Mouse (Mus musculus) A20 (cell line): ENCODE measurements around the gene 2210407C18Rik.

ENCODE experiments used
- DNase-seq: peaks from one replicate; pipeline ENCODE4 v3.0.0-alpha.2; 2011; ENCODE audit warnings: low read depth, low spot score

2210407C18Rik gene

DNA sequence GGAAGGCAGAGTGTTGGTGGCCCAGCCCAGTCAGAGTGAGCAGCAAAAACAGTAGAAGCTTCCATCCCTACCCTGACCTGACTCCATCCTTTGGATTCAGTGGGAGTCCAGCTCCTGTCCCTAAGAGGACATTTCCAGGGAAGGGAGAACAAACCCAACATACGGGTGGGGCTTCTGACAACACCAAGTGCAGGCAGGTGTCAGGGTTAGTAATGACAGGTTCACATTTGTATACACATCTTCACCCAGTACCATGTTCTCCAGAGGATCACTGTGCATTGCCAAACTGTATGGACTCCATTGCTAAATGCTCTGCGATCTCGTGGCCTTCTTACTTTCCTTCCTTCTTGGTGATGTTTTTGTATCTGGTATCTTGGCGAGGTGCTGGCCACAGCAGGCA, at the start of gene 2210407C18Rik:
Gene 2210407C18Rik, minus strand, starts transcription at position 101 of the 400 bp plus-strand sequence.
- no peak for DNase-seq

DNA sequence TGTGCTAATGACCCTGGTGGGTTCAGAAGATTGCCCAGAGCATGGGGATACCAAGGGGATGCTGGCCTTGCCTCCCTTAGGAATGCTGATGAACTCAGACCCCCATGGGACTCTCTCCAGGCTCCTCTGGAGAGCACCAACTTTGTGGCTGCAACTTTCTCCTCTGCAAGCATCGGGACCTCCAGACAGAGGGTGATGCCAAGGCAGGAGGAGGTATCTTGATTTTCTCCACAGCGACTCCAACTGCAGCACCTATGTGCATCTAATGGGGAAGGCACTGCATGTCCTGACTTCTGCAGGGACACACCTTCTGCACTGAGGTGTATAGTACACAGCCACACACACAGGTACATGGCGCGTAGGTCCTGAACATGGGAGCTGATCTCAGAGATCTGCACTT, 42.7 kb upstream of the 2210407C18Rik start, which contains the start of gene Olfr322:
Gene Olfr322, plus strand, starts transcription at position 187 of the 400 bp plus-strand sequence.
- DNase-seq: no peak

DNA sequence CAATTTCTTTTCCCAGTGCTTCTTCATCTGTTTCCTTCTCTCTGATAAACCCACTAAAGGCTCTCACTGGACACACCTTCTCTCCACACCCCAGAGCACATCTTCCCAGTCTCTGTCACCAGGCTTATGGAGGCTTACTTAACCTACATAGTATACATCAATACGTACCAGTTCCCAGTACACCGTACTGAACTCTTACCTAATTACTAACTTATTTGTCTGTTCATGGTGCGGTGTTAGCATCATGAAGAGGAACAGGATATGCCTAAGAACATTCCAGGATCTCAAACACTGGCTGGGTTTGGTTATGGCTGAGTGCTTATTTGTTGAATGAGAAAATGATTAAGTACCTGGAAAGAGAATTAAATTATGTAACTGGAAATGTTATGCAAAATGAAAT, 39.3 kb upstream of the 2210407C18Rik start:
- DNase-seq: no peak

DNA sequence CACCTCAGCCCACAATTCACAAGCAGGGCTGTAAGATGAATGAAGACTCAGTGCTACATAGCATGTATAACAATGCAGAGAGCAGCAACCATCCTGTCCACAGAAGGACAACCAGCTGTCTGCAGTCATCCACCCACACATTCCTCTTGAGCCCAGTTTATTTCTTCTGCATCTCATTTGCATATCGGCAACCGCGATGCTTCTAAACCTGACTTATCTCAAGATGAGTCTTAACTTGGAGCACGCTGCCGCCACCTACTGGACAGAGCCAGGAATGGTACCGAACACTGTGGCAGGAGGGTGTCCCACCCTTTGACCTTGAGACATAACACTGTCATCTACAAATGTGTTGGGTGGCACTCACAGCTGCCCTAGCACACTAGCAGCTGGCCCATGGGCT, 27.5 kb upstream of the 2210407C18Rik start:
- DNase-seq: peak; percentile 70

DNA sequence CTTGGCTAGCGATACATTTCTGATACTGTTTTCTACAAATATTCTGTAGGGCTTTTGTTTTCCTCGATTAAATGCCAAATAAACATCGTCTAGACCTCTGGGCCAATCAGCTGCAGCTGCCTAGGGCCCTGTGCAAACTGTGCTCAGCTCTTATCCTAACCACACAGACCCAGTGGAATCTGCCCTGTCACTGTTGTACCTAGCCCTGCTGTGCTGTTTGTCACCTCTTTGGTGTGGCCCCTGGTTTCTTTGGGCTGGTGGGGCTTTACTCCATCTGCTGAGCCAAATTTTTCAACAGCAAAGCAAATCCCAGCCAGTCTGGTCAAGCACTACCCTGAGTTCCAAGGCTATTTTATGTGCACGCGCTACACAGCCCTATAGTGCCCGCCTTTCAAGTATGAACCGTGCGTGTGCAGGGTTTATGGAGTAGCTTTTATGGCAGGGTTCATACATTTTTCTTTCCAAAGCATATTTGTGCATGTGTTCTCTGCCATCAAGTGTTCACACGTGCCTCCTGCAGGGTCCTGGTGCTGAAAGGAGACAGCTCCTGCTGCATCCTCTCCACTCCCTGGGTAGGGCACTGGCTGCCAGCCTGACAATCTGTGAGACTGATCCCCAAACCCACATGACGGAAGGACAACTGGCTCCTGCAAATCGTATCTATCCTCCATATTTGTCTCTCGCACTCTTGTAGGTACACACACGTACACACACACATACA, 25.9 kb upstream of the 2210407C18Rik start:
- DNase-seq: no peak

DNA sequence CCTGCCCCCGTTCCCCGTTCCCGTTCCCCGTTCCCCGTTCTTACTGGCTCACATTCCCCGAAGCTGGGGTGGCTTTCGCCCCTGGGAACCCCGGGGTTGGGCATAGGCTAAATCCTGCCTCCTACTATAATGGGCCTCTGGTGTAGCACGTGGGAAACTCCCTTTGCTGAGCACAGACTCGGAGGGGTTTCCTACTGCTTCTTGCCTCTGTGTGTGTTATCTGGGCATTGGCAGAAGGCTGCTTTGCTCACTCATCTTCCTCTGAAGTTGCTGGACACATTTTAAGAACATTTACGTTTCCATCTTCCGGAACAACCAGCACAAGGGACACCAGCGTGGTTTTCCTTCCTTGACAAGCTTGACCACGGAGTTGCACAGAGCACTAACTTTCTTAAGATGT, 25.2 kb upstream of the 2210407C18Rik start:
- no peak for DNase-seq

DNA sequence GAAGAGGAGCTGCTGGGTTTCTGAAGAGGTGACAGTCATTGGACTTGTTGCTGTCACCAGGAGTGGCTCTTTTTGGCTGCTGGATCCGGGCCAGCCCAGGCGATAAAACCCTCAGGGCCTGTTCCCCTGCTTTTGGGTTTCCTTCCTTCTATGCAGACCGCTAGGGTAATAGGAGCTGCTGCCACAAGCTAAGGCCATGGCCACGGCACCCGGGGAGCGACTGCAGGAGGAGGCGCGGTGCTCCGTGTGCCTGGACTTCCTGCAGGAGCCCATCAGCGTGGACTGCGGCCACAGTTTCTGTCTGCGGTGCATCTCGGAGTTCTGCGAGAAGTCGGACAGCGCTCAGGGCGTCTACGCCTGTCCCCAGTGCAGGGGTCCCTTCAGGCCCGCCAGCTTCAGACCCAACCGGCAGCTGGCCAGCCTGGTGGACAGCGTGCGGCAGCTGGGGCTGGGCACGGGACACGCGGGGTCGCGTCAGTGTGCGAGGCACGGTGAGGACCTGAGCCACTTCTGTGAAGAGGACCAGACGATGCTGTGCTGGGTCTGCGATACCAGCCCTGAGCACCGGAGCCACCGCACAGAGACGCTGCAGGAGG, 24.5 kb upstream of the 2210407C18Rik start, which contains the start of gene Trim58:
Gene Trim58, plus strand, starts transcription at position 194 of the 596 bp plus-strand sequence.
- no peak for DNase-seq

DNA sequence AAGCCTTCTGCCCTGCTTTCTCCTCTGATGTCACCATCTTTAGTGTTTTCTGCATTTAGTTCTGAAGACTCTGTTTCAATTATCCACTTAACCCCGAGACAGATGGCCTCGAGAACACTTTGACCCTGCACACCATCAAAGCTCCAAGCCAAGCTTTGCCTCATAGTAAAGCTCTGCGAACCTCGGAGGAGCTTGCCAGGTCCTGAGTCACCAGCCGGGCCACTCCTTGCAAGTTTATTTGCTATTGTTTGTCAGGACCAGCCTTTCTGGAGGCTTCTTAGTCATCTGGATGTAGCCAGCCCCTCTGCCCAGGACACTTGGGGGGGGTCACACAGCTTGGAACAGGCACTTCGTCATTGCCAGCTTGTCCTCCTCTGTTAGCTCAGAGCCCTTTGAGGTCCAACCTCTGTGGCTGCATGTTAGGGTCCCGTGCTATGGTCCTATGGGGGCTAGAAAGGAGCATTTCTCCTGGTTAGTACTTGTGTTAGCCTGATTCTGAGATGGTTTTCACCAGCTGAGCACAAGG, 22.4 kb upstream of the 2210407C18Rik start:
- no peak for DNase-seq

DNA sequence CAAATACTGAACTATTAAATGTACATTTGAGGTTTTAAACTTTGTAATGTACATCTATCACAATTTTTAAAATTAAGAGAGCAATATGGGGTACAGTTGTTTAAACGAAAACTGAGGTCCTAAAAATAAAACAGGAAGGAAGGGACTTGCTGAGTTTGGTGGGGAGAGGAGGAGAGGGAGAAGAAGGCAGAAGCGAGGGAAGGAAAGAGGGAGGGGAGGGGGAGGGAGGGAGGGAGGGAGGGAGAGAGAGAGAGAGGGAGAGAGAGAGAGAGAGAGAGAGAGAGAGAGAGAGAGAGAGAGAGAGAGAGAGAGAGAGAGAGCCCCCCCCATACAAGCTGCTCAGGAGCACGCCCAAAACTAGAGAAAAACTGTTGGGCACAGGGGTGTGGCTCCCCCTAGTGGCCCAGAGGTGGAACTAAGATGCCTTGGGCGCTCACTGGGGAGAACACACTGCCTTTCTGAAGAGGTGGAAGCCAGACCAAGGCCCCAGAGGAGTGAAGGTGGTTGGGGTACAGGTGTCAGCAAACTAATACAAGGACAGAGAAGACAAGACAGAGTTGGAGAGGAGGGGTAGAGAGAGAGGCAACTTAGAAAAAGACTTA, 20.6 kb upstream of the 2210407C18Rik start:
- DNase-seq: peak; percentile 60

DNA sequence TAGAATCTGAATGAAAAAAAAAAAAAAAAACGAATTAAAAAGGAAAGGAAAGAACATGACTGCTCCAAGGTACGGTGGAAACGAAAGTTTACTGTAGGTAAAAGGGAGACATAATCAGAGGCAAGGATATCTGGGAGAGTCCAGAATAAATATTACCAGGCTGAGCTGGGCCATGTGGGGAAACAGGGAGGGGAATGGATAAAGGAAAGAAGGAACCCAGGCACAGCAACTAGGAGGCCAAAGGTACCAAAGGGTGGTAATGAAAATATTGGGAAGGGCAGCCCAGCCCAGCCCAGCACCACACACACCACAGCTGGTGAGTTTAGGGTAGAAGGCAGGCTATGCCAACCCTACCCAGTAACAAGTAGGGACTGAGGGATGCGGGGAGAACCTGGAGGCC, 19.0 kb upstream of the 2210407C18Rik start:
- DNase-seq: no peak

DNA sequence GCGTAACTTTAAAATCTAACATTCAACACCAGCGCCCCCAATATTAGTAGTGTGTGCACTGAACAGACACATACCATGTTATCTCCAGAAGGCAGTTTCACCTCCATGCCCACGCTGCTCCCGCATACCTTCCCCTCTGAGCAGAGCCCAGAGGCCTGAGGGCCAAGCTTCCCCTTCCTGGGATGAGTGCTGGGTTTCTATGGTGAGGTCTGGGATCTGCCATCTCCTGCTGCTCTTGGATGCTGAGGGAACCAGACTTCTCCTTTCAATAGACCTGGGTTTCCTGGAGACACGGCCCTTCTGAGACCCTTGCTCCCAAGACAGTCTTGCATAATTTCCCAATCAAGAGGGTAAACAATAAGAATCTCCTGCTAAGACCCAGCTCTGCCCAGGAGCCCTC, 14.5 kb upstream of the 2210407C18Rik start, which contains the start of gene Olfr323:
Gene Olfr323, minus strand, starts transcription at position 101 of the 400 bp plus-strand sequence.
- DNase-seq: no peak

DNA sequence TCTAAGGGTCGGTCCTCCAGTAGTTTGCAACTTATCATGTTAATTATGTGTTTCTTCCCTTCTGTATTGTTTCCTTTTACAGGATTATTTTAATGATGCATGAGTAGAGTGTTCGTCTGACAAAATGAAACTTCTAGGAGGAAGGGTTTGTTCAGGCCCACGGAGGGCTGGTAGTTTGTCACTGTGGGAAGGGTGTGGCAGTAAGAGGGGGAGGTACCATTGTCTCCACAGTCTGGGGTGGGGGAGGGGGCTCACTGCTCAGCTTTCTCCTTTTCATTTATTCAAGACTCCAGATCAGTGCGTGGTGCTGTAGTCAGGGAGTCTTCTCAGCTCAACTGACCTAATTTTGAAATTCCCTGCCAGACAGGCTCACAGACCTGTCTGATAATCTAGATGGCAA, 10.3 kb upstream of the 2210407C18Rik start:
- DNase-seq: no peak

DNA sequence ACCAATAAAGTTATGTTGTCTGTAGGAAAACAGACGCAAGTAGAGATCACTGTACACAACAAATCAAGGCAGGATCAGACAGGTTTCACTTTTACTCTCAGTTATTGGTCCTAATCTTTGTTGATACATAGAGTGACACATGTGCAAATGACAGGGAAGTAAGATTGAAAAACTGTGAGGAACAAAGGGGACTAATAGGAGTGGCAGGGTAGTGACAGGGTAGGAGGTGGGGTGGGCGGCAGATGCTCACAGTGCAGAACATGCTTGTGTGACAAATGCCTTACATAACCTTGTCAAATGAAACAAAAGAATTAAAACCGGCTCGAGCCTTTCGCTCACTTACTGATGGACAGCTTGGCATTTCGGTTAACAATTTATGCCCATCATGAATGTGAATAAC, 2.9 kb upstream of the 2210407C18Rik start:
- no peak for DNase-seq

DNA sequence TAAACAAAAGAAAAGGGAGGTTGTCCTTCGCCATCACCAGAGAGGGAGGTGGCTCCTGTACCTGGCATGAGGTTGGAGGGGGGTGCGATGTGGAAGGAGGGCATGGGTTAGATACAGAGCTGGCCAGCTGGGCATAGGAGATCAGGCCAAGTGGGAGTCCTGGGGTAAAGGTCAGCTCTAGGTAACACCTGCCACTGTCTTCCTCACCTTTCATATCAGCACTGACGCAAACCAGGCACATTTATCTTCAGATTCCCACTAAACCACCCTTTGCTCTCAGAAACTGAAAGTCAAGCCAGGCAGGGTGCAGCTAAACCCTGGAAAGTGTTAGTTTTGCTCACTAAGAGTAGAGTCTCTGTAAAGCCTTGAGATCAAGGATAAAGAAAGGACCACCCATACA, 2.5 kb upstream of the 2210407C18Rik start:
- no peak for DNase-seq

DNA sequence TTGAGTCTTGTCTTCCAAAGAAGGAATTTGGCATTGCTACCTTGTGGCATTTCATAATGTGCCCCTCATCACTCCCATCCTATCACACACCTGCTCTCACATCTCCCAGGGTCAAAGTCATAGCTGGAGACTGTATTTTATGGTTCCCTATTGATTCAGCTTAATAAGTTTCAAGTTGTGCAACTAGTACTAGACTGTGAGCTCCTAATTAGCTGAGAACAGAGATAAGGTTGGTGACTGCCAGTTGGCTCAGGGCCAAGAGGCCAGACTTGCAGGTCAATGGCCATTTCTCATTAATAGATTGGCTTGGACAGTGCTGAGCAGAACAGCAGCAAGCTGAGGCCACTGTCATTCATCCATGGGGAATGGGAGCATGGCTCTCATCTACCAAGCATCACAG, 1.3 kb downstream of the 2210407C18Rik start:
- no peak for DNase-seq

DNA sequence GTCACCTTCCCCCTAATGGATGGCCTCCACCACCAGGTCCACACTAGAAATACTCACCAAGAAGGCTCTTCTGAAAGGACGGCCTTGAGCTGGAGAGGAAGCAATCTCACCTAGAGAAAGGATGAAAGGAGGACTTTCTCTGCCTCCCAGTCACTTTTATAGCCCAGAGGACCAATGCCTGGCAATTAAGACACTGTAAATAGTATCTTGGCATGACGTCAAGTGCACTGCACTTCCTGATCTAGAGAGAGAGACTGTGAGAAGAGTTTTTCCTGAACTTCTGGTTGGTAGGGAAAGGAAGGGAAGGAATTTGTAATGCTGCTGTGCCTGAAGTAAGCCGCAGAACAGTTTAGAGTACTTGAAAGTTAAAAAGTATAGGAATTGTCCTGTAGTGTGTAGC, 2.5 kb downstream of the 2210407C18Rik start:
- no peak for DNase-seq

DNA sequence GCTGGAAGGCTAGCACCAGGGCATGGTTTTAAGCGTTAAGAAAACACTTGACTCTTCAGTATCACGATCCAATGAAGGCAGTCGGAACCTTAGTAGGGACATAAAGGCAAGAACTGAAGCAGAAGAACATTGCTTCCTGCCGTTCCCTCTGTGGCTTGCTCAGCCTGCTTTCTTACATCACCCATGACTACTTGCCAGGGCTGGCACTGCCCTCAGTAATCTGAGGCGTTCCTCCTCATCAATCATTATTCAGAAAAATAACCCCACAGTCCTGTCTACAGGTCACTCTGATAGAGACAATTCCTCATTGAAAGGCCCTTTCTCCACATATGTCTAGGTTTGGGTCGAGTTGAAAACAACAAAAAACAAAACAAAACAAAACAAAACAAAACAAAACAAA, 8.8 kb downstream of the 2210407C18Rik start:
- DNase-seq: no peak

DNA sequence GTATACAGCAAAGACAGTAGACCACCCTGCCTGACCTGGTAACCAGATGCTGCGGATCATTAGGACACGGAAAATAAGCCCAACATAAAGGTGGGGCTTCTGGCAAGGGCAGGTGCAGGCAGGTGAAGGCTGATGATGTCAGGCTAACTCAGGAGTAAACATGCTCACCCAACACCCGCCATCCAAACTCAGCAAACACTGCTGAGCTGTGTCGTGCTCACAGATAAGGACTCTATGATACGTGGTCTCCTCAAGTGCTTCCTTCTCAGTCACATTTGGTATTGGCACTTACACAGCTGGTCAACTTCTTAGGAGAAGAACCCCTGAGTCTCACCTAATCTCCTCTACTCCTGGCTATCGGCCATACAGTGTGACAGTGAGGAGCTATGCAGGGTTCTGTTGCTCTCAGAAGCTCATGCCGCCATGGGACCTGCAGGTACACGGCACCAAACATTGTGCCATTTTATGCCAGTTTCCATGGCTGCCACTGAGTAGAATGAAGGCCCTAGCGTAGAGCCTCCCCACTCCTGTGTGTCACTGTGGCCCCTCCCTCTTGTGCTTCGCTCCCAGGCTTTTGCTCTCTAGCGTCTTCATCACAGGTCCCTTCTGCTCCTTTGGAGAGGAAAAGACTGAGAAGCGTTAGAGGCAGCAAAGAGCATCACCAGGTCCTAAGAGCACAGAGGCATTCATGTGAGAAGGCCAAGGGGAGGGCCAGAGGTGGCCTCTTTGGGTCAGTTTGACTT, 9.5 kb downstream of the 2210407C18Rik start:
- DNase-seq: no peak

DNA sequence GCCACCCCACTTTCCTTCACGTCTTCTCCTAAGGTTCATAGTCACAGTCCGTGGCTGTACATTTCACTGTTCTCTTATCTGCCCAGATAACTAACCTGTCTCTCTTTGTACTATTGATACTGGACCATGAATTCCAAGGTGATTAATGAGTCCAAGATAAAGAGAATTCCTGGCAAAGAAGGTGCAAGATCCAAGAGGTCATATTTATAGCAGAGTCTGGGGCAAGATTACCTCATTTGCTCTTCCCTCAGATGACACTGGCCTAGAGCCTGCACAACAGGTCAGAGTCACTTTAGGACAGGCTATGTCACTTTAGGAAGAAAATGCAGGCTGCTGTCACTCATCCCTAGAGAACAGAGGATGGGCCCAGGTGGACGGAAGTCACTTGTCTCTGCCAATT, 10.6 kb downstream of the 2210407C18Rik start:
- DNase-seq: no peak

DNA sequence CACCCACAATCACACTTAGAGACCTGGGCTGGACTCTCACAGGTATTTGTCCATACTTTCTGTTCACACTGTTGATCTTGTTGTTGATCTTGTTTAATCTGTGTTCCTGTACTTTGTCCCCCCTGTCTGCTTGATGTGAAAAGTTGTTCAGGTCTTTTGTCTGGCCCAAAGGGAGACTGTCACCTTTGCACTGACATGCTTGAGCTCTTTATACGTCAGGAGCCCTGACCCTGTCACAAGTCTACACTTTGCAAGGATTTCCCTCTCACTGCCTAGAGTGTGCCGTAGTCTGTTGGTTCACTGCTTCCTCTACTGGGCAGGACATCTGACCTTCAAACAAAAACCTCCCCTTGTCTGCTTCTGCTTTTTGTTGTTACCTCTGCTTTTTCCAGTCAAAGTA, 11.2 kb downstream of the 2210407C18Rik start:
- DNase-seq: no peak

DNA sequence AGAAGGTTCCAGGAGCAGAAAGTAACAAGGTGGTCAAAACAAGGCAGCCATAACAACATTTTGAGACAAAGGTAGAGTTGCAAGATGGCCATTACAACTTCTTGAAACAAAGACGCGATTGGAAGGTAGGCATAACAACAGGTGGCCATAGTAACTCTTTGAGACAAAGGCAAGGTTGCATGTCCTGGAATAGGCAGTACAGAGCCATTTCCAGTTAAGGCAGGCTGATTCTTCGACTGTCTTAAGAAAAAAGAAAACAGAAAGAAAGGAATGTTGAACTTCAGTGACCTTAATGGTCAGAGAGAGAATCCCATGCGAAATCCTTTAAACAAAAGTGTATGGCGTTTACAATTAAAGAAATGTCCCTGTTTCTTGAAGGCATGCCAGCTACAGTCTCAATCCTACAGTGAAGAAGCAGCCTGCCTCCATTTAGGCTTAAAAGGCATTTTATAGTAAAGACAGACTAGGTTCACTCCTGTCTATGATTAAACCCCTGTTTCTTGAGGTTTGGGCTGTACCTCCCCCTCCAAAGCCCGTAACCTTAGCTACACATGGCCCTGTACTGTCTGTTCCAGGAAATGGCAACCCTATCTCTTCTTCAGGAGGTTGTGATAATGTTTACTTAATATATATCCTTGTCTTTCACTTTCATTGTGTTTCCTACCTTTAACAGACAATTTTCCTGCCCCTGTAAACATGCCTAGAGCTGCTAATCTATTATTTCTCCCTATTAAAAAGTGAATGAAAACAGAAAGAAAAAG, 12.9 kb downstream of the 2210407C18Rik start:
- no peak for DNase-seq
